Mouse (Mus musculus) heart, postnatal 0 days (tissue): ENCODE measurements around the gene Olfr31. TPM values are rescaled to one million over a fixed set of nuclear protein-coding genes. Genes with fewer than 3 reads are reported as not detected.

ENCODE experiments used
- ATAC-seq: fragments of 200-750 bp; cut with Nextera tagmentation; 2 replicates; pipeline ENCODE4 v1.8.0; 2017; ENCODE audit warnings: low read depth, moderate number of reproducible peaks, moderate library complexity; ENCODE audit not compliant: insufficient read depth
- DNase-seq: peaks from one replicate; pipeline ENCODE4 v3.0.0-alpha.2; 2016; ENCODE audit warnings: low spot score
- H3K27ac ChIP-seq: fragments of 300-500 bp; sonication (generic); 2 replicates; pipeline ENCODE4 v1.5.1; 2014; ENCODE audit warnings: low read depth, mild to moderate bottlenecking
- H3K27me3 ChIP-seq: fragments of 300-500 bp; sonication (generic); 2 replicates; pipeline ENCODE4 v1.6.1; 2014; ENCODE audit warnings: low read length, mixed read lengths; ENCODE audit not compliant: control insufficient read depth, insufficient read depth
- H3K36me3 ChIP-seq: fragments of 300-500 bp; sonication (generic); replicated peaks from 2 replicates; pipeline ENCODE4 v1.6.1; 2014; ENCODE audit warnings: low read length, mixed read lengths; ENCODE audit not compliant: control insufficient read depth, insufficient read depth
- H3K4me1 ChIP-seq: fragments of 300-500 bp; sonication (generic); 2 replicates; pipeline ENCODE4 v1.6.1; 2014; ENCODE audit warnings: antibody characterized with exemption; ENCODE audit not compliant: control insufficient read depth, insufficient read depth
- H3K4me2 ChIP-seq: fragments of 300-500 bp; sonication (generic); 2 replicates; pipeline ENCODE4 v1.6.1; 2014; ENCODE audit warnings: low read depth, mild to moderate bottlenecking, low read length, moderate library complexity
- H3K4me3 ChIP-seq: fragments of 300-500 bp; sonication (generic); 2 replicates; pipeline ENCODE4 v1.5.1; 2014; ENCODE audit warnings: low read depth, low read length
- H3K9ac ChIP-seq: fragments of 300-500 bp; sonication (generic); replicated peaks from 2 replicates; pipeline ENCODE4 v1.6.1; 2014; ENCODE audit warnings: low read depth, low read length, mixed read lengths
- H3K9me3 ChIP-seq: fragments of 300-500 bp; sonication (generic); replicated peaks from 2 replicates; pipeline ENCODE4 v1.6.1; 2016; ENCODE audit warnings: low read length; ENCODE audit not compliant: control insufficient read depth
- CTCF ChIP-seq: IDR thresholded peaks from 2 replicates; pipeline ENCODE4 v1.5.1; 2016; ENCODE audit warnings: antibody characterized with exemption, control low read depth, low read depth
- EP300 ChIP-seq: IDR thresholded peaks from 2 replicates; pipeline ENCODE4 v1.6.1; 2016; ENCODE audit warnings: antibody characterized with exemption, low read depth
- WGBS: fragments of 180-500 bp; shearing (Covaris S2); extraction: QIAGEN DNeasy Blood & Tissue Kit; methylation state at CpG from one replicate; pipeline ENCODE4 v1.1.7; 2014; 5-methylcytosine and 5-hydroxymethylcytosine counted together
- polyA plus RNA-seq: library from polyadenylated mRNA; unstranded; fragments of >200 nt; fragmentation: Nextera tagmentation; extraction: Ambion mirVana; gene quantifications from 2 replicates; pipeline ENCODE4 v1.2.1, GENCODE M21; 2015
- total RNA-seq: library from RNA; depleted of rRNA; stranded (reverse); fragments of >200 nt; gene quantifications from 2 replicates; pipeline ENCODE4 v1.2.3, GENCODE M21; 2014; ENCODE audit warnings: low replicate concordance

The Olfr31 gene
- total and polyA plus RNA-seq, 2 experiments from 2014 or later: not detected

DNA sequence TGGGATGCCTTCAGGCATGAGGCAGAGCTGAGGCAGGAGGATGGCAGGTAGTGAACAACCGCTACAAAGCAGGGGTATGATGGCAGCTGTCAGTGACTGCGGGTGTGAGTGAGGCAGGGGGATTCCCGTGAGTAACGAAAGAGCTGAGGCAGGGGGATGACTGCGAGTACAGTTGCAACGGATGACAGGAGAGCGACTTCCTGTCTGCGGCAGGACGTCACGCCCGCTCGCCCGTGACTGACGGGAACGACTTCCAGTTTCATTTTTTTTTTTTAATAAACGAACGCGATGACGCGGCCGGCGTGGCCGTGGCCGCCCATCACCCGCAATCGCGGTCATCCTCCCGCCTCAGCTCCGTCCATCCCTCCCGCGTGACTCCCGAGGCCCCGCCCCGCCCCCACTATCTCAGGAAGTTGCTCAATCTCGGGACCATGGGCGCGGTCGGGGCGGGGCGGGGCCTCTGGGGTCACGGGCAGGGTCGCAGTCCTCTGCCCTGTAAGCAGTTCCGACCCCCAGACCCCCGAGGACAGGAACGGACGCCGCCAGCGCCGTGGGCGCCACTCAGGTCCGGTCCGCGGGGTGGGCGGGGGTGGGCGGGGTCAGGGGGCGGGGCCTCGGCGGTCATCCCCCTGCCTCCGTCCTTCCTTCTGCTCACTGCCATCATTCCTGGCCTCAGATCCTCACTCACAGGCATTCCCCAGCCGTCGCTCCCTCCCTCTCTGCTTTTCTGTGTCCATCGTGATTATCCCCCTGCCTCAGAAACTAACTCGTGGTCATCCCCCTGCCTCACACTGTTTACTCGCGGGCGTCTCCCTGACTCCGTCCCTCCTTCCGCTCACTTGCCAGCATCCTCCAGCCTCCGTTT is 23.6 kb downstream of the Olfr31 start, which contains the start of gene Il3ra:
TSS of gene Il3ra (plus strand) at position 328 of the 865 bp plus-strand sequence.
- TF ChIP-seq EP300 (no peak), CTCF (no peak)
- Histone ChIP-seq H3K27me3 (no peaks in the 10 kb centered on the region), H3K36me3 (0 out of 2 replicates have a peak, but pooled peaks cover 4% of the 10 kb centered on the region), H3K9ac (peak within 1 kb of the TSS; percentile 55), H3K27ac (peak within 1 kb of the TSS; percentile 84), H3K4me2 (peak within 1 kb of the TSS; percentile 86), H3K4me3 (peak within 1 kb of the TSS; percentile 68), H3K4me1 (no peaks in the 10 kb centered on the region), H3K9me3 (peaks cover 38% of the 10 kb centered on the region)
- WGBS: 4% methylated on average over 55 of the region's 69 CpGs
- ATAC-seq (peak; percentile 52), DNase-seq (peak; percentile 60)

DNA sequence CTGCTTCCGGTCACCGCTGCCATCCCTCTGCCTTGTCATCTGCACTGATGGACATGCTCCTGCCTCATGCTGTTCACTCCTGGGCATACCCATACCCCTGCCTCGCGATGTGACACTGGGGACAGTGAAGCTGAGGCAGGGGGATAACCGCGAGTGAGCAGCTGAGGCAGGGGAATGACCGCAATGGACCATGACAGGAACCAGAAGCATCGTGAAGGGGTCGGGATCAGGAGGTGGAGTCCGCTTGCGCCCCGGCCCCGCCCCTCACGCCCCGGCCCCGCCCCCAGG is 24.1 kb downstream of the Olfr31 start:
- Histone ChIP-seq H3K4me3 (peak overlapping the region; percentile 68), H3K27ac (peak overlapping the region; percentile 84), H3K4me2 (peak overlapping the region; percentile 86), H3K9ac (no peak overlapping the region), H3K9me3 (peaks cover 44% of the 10 kb centered on the region), H3K4me1 (no peaks in the 10 kb centered on the region), H3K36me3 (0 out of 2 replicates have a peak, but pooled peaks cover 4% of the 10 kb centered on the region), H3K27me3 (no peaks in the 10 kb centered on the region)
- no peak for DNase-seq
- no peak for ATAC-seq
- TF ChIP-seq CTCF (no peak), EP300 (no peak)
- 38% methylated on average over 14 of the region's 16 CpGs for WGBS

DNA sequence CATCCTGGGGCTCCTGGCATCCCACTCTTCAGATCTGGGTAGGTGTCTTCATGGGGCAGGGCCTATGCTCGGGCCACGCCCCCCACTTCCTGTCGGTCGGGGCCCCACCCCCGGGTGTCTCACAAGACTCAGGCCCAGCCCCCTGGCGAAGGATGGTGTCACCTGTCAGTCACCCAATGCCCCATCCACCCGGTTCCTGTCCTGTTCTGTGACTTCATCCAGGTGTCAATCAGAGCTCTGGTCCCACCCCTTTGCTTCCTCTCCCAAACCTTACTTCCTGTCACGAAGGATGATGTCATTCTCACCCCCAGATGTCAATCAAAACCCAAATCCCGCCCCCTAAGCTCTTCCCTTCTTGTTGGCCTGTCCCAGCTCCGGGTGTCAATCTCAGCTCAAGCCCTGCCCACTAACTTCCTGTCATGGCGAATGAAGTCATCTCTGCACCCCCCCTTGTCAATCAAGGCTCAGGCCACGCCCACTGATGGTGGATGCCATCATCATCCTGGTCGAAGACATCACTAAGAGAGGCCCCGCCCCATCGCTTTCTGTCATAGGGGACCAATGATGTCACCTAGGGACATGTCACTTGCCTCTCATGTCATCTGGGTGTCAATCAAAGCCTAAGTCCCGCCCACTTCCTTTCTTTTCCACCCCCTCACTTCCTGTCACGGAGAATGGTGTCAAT is 24.7 kb downstream of the Olfr31 start:
- 77% methylated on average over 17 of the region's 17 CpGs for WGBS
- Histone ChIP-seq H3K27ac (no peak overlapping the region), H3K4me1 (no peaks in the 10 kb centered on the region), H3K4me2 (no peak overlapping the region), H3K4me3 (no peak overlapping the region), H3K27me3 (no peaks in the 10 kb centered on the region), H3K36me3 (0 out of 2 replicates have a peak, but pooled peaks cover 4% of the 10 kb centered on the region), H3K9ac (no peak overlapping the region), H3K9me3 (peaks cover 48% of the 10 kb centered on the region)
- DNase-seq (no peak), ATAC-seq (no peak)
- no peak for TF ChIP-seq EP300
- TF ChIP-seq CTCF: no peak

DNA sequence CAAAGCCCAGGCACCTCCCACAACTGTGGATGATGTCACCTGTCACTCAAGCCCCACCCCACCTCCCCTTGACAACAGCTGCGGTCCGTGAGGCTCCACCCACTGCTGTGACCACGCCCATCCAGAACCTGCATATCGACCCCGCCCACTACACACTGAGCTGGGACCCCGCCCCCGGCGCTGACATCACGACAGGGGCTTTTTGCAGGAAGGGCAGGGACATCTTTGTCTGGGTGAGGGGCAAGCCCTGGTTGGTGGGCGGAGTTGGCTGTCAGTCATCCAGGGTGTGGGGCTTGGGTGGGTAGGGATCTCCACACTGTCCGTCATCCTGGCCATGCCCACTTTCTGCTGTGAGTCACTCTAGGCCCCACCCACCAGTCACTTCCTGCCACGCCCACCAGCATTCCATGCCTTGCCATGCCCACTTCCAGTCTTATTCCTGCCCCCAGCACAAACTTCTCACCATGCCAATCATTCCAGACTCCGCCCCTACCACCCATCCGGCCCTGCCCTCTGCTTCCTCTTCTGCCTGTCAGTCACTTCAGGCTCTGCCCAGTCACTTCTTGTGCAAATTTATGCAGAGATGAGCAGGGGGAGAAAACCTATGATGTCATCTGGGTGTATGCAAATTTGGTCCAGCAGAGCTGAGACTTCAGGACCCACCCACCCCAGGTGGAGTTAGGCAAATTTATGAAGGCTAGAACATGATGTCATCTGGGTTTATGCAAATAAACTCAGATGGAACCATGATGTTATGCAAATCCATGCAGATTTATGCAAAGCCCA is 25.4 kb downstream of the Olfr31 start:
- peak; percentile 32 for DNase-seq
- 95% methylated on average over 14 of the region's 14 CpGs for WGBS

More for the DNA sequence above, 25.4 kb downstream of the Olfr31 start:
- Histone ChIP-seq H3K9ac (no peak overlapping the region), H3K4me1 (no peaks in the 10 kb centered on the region), H3K27me3 (no peaks in the 10 kb centered on the region), H3K4me3 (no peak overlapping the region), H3K4me2 (no peak overlapping the region), H3K9me3 (peaks cover 48% of the 10 kb centered on the region), H3K27ac (no peak overlapping the region), H3K36me3 (0 out of 2 replicates have a peak, but pooled peaks cover 4% of the 10 kb centered on the region)
- TF ChIP-seq EP300 (no peak), CTCF (no peak)
- ATAC-seq: no peak
